Mouse (Mus musculus): ENCODE measurements around the gene Stk38. TPM values are rescaled to one million over a fixed set of nuclear protein-coding genes. Genes with fewer than 3 reads are reported as not detected.
A peak's percentile ranks its signal among the peaks of the same experiment; 100 is the strongest.
"Not testable (repeated sequence)": the region's sequence is repeated elsewhere in the genome, so short reads cannot be mapped to it uniquely, and the experiment has no call there.

The Stk38 gene
- polyA plus RNA-seq, 1 experiment from 2014 or later, result 93.7 TPM

- DNase-seq (ENCODE audit: low spot score), result peak; percentile 99
- H3K36me3 ChIP-seq, result peaks cover 18% of the 10 kb centered on the region
- H3K9me3 ChIP-seq, result no peaks in the 10 kb centered on the region
- peaks cover 7% of the 10 kb centered on the region; the same call in 1 of the 2 replicates for H3K4me1 ChIP-seq
- H3K27ac ChIP-seq, result peak within 1 kb of the TSS; percentile 99
- under 1% methylated on average over 77 of the region's 77 CpGs for WGBS
- peak within 1 kb of the TSS; percentile 87 for H3K4me3 ChIP-seq
- no peaks in the 10 kb centered on the region for H3K27me3 ChIP-seq (ENCODE audit: insufficient read depth, poor library complexity, severe bottlenecking)
Observed at GRCm38 (mm10) chr17:29032274-29033069, 24.7 kb upstream of the Stk38 start, which contains the start of gene Srsf3. Srsf3 (plus strand) TSS chr17:29032628.

GRCm38 (mm10) chr17:29031771-29032273 is 24.0 kb upstream of the Stk38 start:
- Histone ChIP-seq H3K36me3 (peaks cover 12% of the 10 kb centered on the region), H3K4me3 (peak overlapping the region; percentile 87), H3K4me1 (peaks cover 10% of the 10 kb centered on the region; the same call in 1 of the 2 replicates), H3K9me3 (no peaks in the 10 kb centered on the region), H3K27me3 (ENCODE audit: insufficient read depth, poor library complexity, severe bottlenecking) (no peaks in the 10 kb centered on the region), H3K27ac (peak overlapping the region; percentile 99)
- 1% methylated on average over 26 of the region's 26 CpGs for WGBS
- no peak for DNase-seq (ENCODE audit: low spot score)

- Histone ChIP-seq H3K4me3 (peak overlapping the region; percentile 87), H3K27ac (peak overlapping the region; percentile 99)
- H3K9me3 ChIP-seq; H3K27me3 ChIP-seq (ENCODE audit: insufficient read depth, poor library complexity, severe bottlenecking); H3K4me1 ChIP-seq; H3K36me3 ChIP-seq; DNase-seq (ENCODE audit: low spot score): not testable (repeated sequence)
- WGBS, result 66% methylated on average over 7 of the region's 7 CpGs
Observed at GRCm38 (mm10) chr17:29031085-29031711, 23.4 kb upstream of the Stk38 start.

- Histone ChIP-seq H3K4me3 (no peak overlapping the region), H3K27me3 (ENCODE audit: insufficient read depth, poor library complexity, severe bottlenecking) (no peaks in the 10 kb centered on the region), H3K36me3 (0 out of 2 replicates have a peak, but pooled peaks cover 2% of the 10 kb centered on the region), H3K9me3 (no peaks in the 10 kb centered on the region), H3K4me1 (peaks cover 10% of the 10 kb centered on the region; the same call in 1 of the 2 replicates), H3K27ac (no peak overlapping the region)
- DNase-seq (ENCODE audit: low spot score), result no peak
- WGBS, result 90% methylated on average over 6 of the region's 6 CpGs
Observed at GRCm38 (mm10) chr17:29030321-29031034, 22.7 kb upstream of the Stk38 start.

GRCm38 (mm10) chr17:29026652-29027356 is 19.0 kb upstream of the Stk38 start:
- H3K4me3 ChIP-seq, result no peak overlapping the region
- no peaks in the 10 kb centered on the region for H3K9me3 ChIP-seq
- H3K27me3 ChIP-seq (ENCODE audit: insufficient read depth, poor library complexity, severe bottlenecking), result no peaks in the 10 kb centered on the region; the same call in 1 of the 2 replicates
- WGBS, result 54% methylated on average over 5 of the region's 5 CpGs
- H3K36me3 ChIP-seq, result no peaks in the 10 kb centered on the region
- H3K4me1 ChIP-seq, result peaks cover 15% of the 10 kb centered on the region; the same call in 1 of the 2 replicates
- DNase-seq (ENCODE audit: low spot score), result no peak
- H3K27ac ChIP-seq, result no peak overlapping the region

- WGBS, result 44% methylated on average over 10 of the region's 10 CpGs
- Histone ChIP-seq H3K36me3 (no peaks in the 10 kb centered on the region), H3K9me3 (no peaks in the 10 kb centered on the region), H3K4me1 (peaks cover 9% of the 10 kb centered on the region; the same call in 1 of the 2 replicates), H3K4me3 (no peak overlapping the region), H3K27ac (no peak overlapping the region), H3K27me3 (ENCODE audit: insufficient read depth, poor library complexity, severe bottlenecking) (no peaks in the 10 kb centered on the region; the same call in 1 of the 2 replicates)
- DNase-seq (ENCODE audit: low spot score), result no peak
Observed at GRCm38 (mm10) chr17:29024896-29025565, 17.2 kb upstream of the Stk38 start.

- H3K27ac ChIP-seq, result no peak overlapping the region
- H3K4me1 ChIP-seq, result peaks cover 12% of the 10 kb centered on the region; the same call in 1 of the 2 replicates
- 61% methylated on average over 22 of the region's 22 CpGs for WGBS
- no peaks in the 10 kb centered on the region for H3K9me3 ChIP-seq
- no peak for DNase-seq (ENCODE audit: low spot score)
- H3K27me3 ChIP-seq (ENCODE audit: insufficient read depth, poor library complexity, severe bottlenecking), result no peaks in the 10 kb centered on the region; the same call in 1 of the 2 replicates
- no peak overlapping the region for H3K4me3 ChIP-seq
- no peaks in the 10 kb centered on the region for H3K36me3 ChIP-seq
Observed at GRCm38 (mm10) chr17:29024047-29024892, 16.5 kb upstream of the Stk38 start.

- no peak overlapping the region for H3K4me3 ChIP-seq
- peaks cover 17% of the 10 kb centered on the region; the same call in 1 of the 2 replicates for H3K4me1 ChIP-seq
- no peaks in the 10 kb centered on the region; the same call in 1 of the 2 replicates for H3K27me3 ChIP-seq (ENCODE audit: insufficient read depth, poor library complexity, severe bottlenecking)
- DNase-seq (ENCODE audit: low spot score), result no peak
- no peak overlapping the region for H3K27ac ChIP-seq
- H3K36me3 ChIP-seq, result no peaks in the 10 kb centered on the region
- 91% methylated on average over 6 of the region's 6 CpGs for WGBS
- H3K9me3 ChIP-seq, result no peaks in the 10 kb centered on the region
Observed at GRCm38 (mm10) chr17:29023346-29023745, 15.6 kb upstream of the Stk38 start.

GRCm38 (mm10) chr17:29022230-29022819 is 14.5 kb upstream of the Stk38 start:
- Histone ChIP-seq H3K27me3 (ENCODE audit: insufficient read depth, poor library complexity, severe bottlenecking) (no peaks in the 10 kb centered on the region; the same call in 1 of the 2 replicates), H3K4me1 (peaks cover 18% of the 10 kb centered on the region; the same call in 1 of the 2 replicates), H3K36me3 (no peaks in the 10 kb centered on the region), H3K4me3 (peak overlapping the region; percentile 33; the same call in 1 of the 2 replicates), H3K9me3 (no peaks in the 10 kb centered on the region), H3K27ac (no peak overlapping the region)
- DNase-seq (ENCODE audit: low spot score), result peak; percentile 54
- WGBS, result 23% methylated on average over 15 of the region's 15 CpGs

GRCm38 (mm10) chr17:29020444-29020843 is 12.6 kb upstream of the Stk38 start:
- Histone ChIP-seq H3K27ac (no peak overlapping the region), H3K27me3 (ENCODE audit: insufficient read depth, poor library complexity, severe bottlenecking) (no peaks in the 10 kb centered on the region; the same call in 1 of the 2 replicates), H3K9me3 (no peaks in the 10 kb centered on the region), H3K4me1 (peaks cover 15% of the 10 kb centered on the region; the same call in 1 of the 2 replicates), H3K4me3 (no peak overlapping the region), H3K36me3 (no peaks in the 10 kb centered on the region)
- DNase-seq (ENCODE audit: low spot score), result peak; percentile 74

- Histone ChIP-seq H3K4me1 (peaks cover 14% of the 10 kb centered on the region), H3K4me3 (no peak overlapping the region), H3K27me3 (ENCODE audit: insufficient read depth, poor library complexity, severe bottlenecking) (no peaks in the 10 kb centered on the region; the same call in 1 of the 2 replicates), H3K27ac (no peak overlapping the region), H3K36me3 (no peaks in the 10 kb centered on the region), H3K9me3 (no peaks in the 10 kb centered on the region)
- DNase-seq (ENCODE audit: low spot score), result peak; percentile 63
- WGBS, result 64% methylated on average over 7 of the region's 7 CpGs
Observed at GRCm38 (mm10) chr17:29019391-29019790, 11.6 kb upstream of the Stk38 start.
